In genomic region chr6:50527416-50527815, GRCm38 (mm10) we compare ENCODE assay signal across 6 mouse cellular contexts.
"Had no signal": no experiment of that assay in that cellular context is flagged by ENCODE, and none has a peak within 500 bp of the region (broad histone marks: within the 10 kb centered on the region; RNA-seq: fewer than 3 reads in every experiment).

No protein-coding gene starts in this region.

- H3K9ac ChIP-seq: limb, embryonic 15.5 days; liver, embryonic 12.5 days; lung, embryonic 14.5 days; neural tube, embryonic 13.5 days had no signal

- H3K36me3 ChIP-seq: limb, embryonic 15.5 days; liver, embryonic 12.5 days; midbrain, embryonic 10.5 days; neural tube, embryonic 13.5 days had no signal

- H3K4me1 ChIP-seq: liver, embryonic 12.5 days; midbrain, embryonic 10.5 days had no signal

- ATAC-seq: liver, embryonic 12.5 days had no signal

- H3K9me3 ChIP-seq: limb, embryonic 15.5 days; liver, embryonic 12.5 days; midbrain, embryonic 10.5 days; neural tube, embryonic 13.5 days had no signal

- H3K27ac ChIP-seq: layer of hippocampus, adult 2 months; limb, embryonic 15.5 days; liver, embryonic 12.5 days; midbrain, embryonic 10.5 days; neural tube, embryonic 13.5 days had no signal

- H3K4me3 ChIP-seq: layer of hippocampus, adult 2 months; limb, embryonic 15.5 days; liver, embryonic 12.5 days; midbrain, embryonic 10.5 days; neural tube, embryonic 13.5 days had no signal

- H3K27me3 ChIP-seq: limb, embryonic 15.5 days; liver, embryonic 12.5 days; neural tube, embryonic 13.5 days had no signal

- H3K4me2 ChIP-seq: limb, embryonic 15.5 days; liver, embryonic 12.5 days; lung, embryonic 14.5 days; neural tube, embryonic 13.5 days had no signal
